Mouse (Mus musculus) kidney, adult 18-20 months (tissue): ENCODE measurements at regions not wholly inside any gene's neighbourhood (a gene's known extent, or its start where the extent isn't known, plus 50 kb on each side); places are given as distances from the start of the nearest gene placed in this dataset.

Source experiments
- DNase-seq: peaks from one replicate; pipeline ENCODE4 v3.0.0; 2021

GRCm38 (mm10) chr12:22745556-22745955 lies 1034.5 kb downstream of the Gm10330 start:
- peak; percentile 8 for DNase-seq

- DNase-seq, result peak; percentile 2
These were observed 1035.0 kb downstream of the Gm10330 start for GRCm38 (mm10) chr12:22745067-22745466.
